Mouse (Mus musculus) small intestine, adult 2 months (tissue): ENCODE measurements at regions not wholly inside any gene's neighbourhood (a gene's known extent, or its start where the extent isn't known, plus 50 kb on each side); places are given as distances from the start of the nearest gene placed in this dataset.

Experiments
- H3K27ac ChIP-seq: fragments of 200-500 bp; 2 replicates; pipeline ENCODE4 v1.5.1; 2012; ENCODE audit warnings: low read depth, low read length, control low read depth, inconsistent platforms; ENCODE audit not compliant: insufficient read depth
- H3K27me3 ChIP-seq: fragments of 200-500 bp; 2 replicates; pipeline ENCODE4 v1.6.1; 2012; ENCODE audit warnings: mild to moderate bottlenecking, moderate library complexity, low read length, inconsistent platforms; ENCODE audit not compliant: control insufficient read depth, insufficient read depth
- H3K36me3 ChIP-seq: fragments of 200-500 bp; 2 replicates; pipeline ENCODE4 v1.6.1; 2012; ENCODE audit warnings: mild to moderate bottlenecking, low read length, control low read depth, inconsistent platforms; ENCODE audit not compliant: control insufficient read depth, insufficient read depth
- H3K4me1 ChIP-seq: fragments of 200-500 bp; 2 replicates; pipeline ENCODE4 v1.6.1; 2012; ENCODE audit warnings: low read length, inconsistent platforms, mixed read lengths; ENCODE audit not compliant: control insufficient read depth, insufficient read depth, insufficient read length
- H3K4me3 ChIP-seq: fragments of 200-500 bp; 2 replicates; pipeline ENCODE4 v1.5.1; 2012; ENCODE audit warnings: low read depth, mild to moderate bottlenecking, control low read depth, inconsistent platforms, low read length, moderate library complexity
- CTCF ChIP-seq: fragments of 200-500 bp; IDR thresholded peaks from 2 replicates; pipeline ENCODE4 v1.5.1; 2012; ENCODE audit warnings: low read depth, mild to moderate bottlenecking, control low read depth, inconsistent platforms, low read length, moderate library complexity, mixed read lengths; ENCODE audit not compliant: insufficient replicate concordance, insufficient read length; ENCODE audit errors: extremely low read depth
- POLR2A ChIP-seq: fragments of 200-500 bp; IDR thresholded peaks from 2 replicates; pipeline ENCODE4 v1.6.1; 2012; ENCODE audit warnings: low read depth, mild to moderate bottlenecking, control low read depth, inconsistent platforms, low read length, moderate library complexity
- WGBS: fragments of 180-500 bp; shearing (Covaris S2); methylation state at CpG from one replicate; pipeline ENCODE4 v1.1.7; 2018; 5-methylcytosine and 5-hydroxymethylcytosine counted together

DNA sequence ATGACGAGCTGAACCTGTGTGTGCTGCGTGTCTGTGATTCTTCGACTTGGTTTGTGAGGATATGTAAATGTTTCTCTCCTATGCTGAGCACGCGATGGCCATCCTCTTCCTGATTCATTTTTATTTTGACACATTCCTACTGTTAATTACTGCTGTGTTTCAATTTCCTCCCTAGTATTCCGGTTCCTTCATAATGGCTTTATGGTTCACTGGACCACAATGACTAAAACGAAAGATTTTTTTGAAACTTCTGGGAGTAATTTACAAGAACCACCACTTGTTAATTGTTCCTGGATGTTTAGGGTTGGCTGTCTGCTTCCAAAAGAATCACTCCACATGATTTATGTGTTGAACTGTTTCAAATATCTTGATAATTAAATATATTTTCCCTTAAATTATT is 537.4 kb upstream of the Mgmt start:
- Histone ChIP-seq H3K4me1 (no peaks in the 10 kb centered on the region), H3K27ac (no peak overlapping the region), H3K27me3 (no peaks in the 10 kb centered on the region), H3K36me3 (no peaks in the 10 kb centered on the region), H3K4me3 (no peak overlapping the region)
- 72% methylated on average over 7 of the region's 7 CpGs for WGBS
- TF ChIP-seq POLR2A (no peak), CTCF (no peak)

DNA sequence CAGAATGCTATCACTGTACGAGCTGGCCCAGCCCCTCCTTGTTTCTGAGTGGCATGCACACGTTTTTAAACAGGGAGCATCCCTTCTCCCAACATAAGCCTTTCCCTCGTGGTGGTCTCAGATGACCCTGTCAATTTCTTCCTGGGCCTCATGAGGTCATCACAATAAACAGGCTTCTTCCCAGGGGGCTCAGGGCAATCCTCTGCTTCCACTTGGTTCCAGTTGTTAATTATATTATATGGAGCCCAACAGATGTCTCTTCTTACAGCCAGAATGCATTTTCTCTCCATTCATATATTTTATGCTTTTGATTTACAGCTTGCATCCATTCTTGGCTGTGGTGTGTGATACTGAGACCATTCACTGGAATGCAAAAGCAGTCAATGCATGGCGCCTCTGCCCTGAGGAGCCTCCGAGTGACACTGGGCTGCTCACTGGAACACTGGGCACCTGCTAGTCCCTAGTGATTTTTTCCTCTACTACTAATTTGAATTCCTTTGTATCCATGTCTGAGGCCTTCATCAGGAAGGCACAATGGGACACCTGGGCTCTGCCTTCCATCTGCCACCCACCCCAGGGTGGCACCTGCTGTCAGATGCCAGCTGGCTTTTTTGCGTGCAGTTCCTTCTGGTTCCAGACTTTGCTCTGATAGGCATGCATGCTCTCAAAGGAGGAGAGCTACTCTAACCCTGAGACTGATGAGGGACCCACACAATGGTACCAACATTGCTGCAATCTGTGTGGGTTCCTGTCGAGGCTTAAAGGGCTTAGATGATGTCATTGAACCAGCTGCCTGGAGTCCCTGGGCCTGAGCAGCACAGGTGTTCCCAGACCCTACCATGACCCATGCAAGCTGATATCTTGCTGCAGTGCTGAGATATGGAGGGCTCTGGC is 528.8 kb upstream of the Mgmt start:
- Histone ChIP-seq H3K27me3 (no peaks in the 10 kb centered on the region), H3K36me3 (no peaks in the 10 kb centered on the region), H3K4me1 (no peaks in the 10 kb centered on the region), H3K27ac (no peak overlapping the region), H3K4me3 (no peak overlapping the region)
- TF ChIP-seq POLR2A: no peak
- TF ChIP-seq CTCF: no peak
- WGBS: 61% methylated on average over 7 of the region's 7 CpGs

GRCm38 (mm10) chr7:136377259-136377658 is 517.2 kb upstream of the Mgmt start:
- no peak overlapping the region for H3K27ac ChIP-seq
- 79% methylated on average over 3 of the region's 3 CpGs for WGBS
- TF ChIP-seq CTCF (no peak), POLR2A (no peak)
- H3K27me3 ChIP-seq: no peaks in the 10 kb centered on the region
- H3K4me1 ChIP-seq: no peaks in the 10 kb centered on the region
- no peak overlapping the region for H3K4me3 ChIP-seq
- no peaks in the 10 kb centered on the region for H3K36me3 ChIP-seq

- H3K36me3 ChIP-seq: no peaks in the 10 kb centered on the region
- H3K4me3 ChIP-seq: no peak overlapping the region
- TF ChIP-seq CTCF: no peak
- no peak for TF ChIP-seq POLR2A
- 72% methylated on average over 8 of the region's 8 CpGs for WGBS
- H3K4me1 ChIP-seq: no peaks in the 10 kb centered on the region
- H3K27me3 ChIP-seq: no peaks in the 10 kb centered on the region
- H3K27ac ChIP-seq: no peak overlapping the region
These were observed 516.7 kb upstream of the Mgmt start for GRCm38 (mm10) chr7:136377742-136378141.

DNA sequence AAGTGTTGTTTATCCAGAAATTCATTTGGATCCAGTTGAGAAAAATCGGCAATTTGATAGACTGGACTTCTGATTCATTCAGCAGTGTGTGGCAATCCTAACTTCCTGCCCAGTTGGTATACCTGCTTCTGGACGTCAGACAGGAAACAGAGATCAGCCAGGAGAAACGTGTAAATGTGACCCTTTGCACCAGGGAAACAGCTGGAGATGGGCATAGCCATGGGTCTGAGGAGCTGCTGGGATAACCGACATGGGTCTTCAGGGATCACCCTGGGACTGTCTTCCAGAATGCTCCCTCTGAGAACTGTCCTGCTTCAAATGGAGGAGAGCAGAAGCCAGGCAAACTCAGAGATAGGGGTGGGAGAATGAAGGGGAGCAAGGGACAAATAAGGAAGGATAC is 516.1 kb upstream of the Mgmt start:
- no peak for TF ChIP-seq CTCF
- no peak for TF ChIP-seq POLR2A
- no peak overlapping the region for H3K4me3 ChIP-seq
- no peaks in the 10 kb centered on the region for H3K4me1 ChIP-seq
- no peaks in the 10 kb centered on the region for H3K36me3 ChIP-seq
- WGBS: 41% methylated on average over 4 of the region's 4 CpGs
- H3K27me3 ChIP-seq: no peaks in the 10 kb centered on the region
- no peak overlapping the region for H3K27ac ChIP-seq

DNA sequence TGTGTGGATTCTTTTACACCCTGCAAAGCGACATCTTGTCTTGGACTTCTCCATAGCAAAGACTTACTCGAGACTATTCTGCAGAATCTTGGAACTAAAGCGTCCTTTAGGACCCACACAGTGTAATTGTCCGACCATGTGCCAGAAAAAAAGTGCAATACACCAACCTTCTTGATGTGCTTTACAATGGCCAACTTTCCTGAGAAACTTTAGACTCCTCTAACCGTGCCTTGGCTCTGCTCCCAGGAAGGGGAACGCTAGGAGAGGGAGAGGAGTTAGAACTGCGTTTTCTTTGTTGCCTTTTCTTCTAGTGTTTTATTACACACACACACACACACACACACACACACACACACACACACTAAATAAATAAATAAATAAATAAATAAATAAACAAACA is 515.1 kb upstream of the Mgmt start:
- 55% methylated on average over 7 of the region's 7 CpGs for WGBS
- TF ChIP-seq CTCF: no peak
- no peak for TF ChIP-seq POLR2A
- H3K27ac ChIP-seq: no peak overlapping the region
- no peak overlapping the region for H3K4me3 ChIP-seq
- no peaks in the 10 kb centered on the region for H3K36me3 ChIP-seq
- H3K27me3 ChIP-seq: no peaks in the 10 kb centered on the region
- H3K4me1 ChIP-seq: no peaks in the 10 kb centered on the region

GRCm38 (mm10) chr7:136379741-136380140 is 514.7 kb upstream of the Mgmt start:
- WGBS: 48% methylated on average over 3 of the region's 3 CpGs
- Histone ChIP-seq H3K4me3 (no peak overlapping the region), H3K27me3 (no peaks in the 10 kb centered on the region), H3K36me3 (no peaks in the 10 kb centered on the region), H3K4me1 (no peaks in the 10 kb centered on the region), H3K27ac (no peak overlapping the region)
- TF ChIP-seq CTCF: no peak
- no peak for TF ChIP-seq POLR2A

DNA sequence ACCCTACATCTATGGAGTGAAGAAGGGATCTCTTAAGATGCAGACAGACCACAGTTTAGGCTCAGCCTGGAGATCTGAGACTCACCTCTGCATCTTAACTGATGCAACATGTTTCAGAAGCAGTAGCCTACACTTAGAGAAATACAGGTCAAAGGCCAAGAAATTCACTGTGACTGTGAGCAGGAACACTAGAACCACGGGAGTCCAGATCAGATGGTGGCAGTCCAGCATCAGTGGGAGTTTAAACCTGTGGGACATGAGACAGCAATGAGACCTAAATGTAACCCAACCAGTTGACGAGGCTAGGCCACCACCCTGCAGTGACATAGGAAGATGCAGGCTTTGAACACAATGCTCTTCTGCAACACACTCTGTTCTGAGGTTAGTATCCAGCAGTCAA is 511.1 kb upstream of the Mgmt start:
- H3K4me1 ChIP-seq: no peaks in the 10 kb centered on the region
- TF ChIP-seq POLR2A (no peak), CTCF (no peak)
- 68% methylated on average over 2 of the region's 2 CpGs for WGBS
- H3K27ac ChIP-seq: no peak overlapping the region
- no peaks in the 10 kb centered on the region for H3K27me3 ChIP-seq
- no peak overlapping the region for H3K4me3 ChIP-seq
- no peaks in the 10 kb centered on the region for H3K36me3 ChIP-seq
